8 mouse cellular contexts compared by ENCODE assay signal in genomic region chr4:40843726-40844125, GRCm38 (mm10). TPM values are rescaled to one million over a fixed set of nuclear protein-coding genes. Genes with fewer than 3 reads are reported as not detected.
DNase-seq lines count a peak whose midpoint lies in the region; ATAC-seq and TF ChIP-seq lines count a peak whose summit lies in the region.

No protein-coding gene starts in this region.

- no peak for ATAC-seq in embryonic facial prominence, embryonic 12.5 days (ENCODE audit: insufficient number of reproducible peaks, insufficient read depth, low FRiP score, low TSS enrichment)
- no peak for ATAC-seq in hindbrain, embryonic 12.5 days (ENCODE audit: low FRiP score)
- no peak for ATAC-seq in liver, postnatal 0 days
- no peak for ATAC-seq in granulocyte monocyte progenitor cell, adult 5-6 weeks (replicated peaks; ENCODE audit: poor library complexity, severe bottlenecking)
- ATAC-seq in erythroblast, adult 5-6 weeks (replicated peaks; ENCODE audit: low FRiP score, poor library complexity, severe bottlenecking): no peak

- H3K36me3 ChIP-seq in liver, adult 2 months (ENCODE audit: control insufficient read depth, insufficient read depth, low read length): no peaks in the 10 kb centered on the region
- H3K36me3 ChIP-seq in embryonic facial prominence, embryonic 12.5 days: no peaks in the 10 kb centered on the region
- no peaks in the 10 kb centered on the region for H3K36me3 ChIP-seq in hindbrain, embryonic 12.5 days
- H3K36me3 ChIP-seq in liver, postnatal 0 days (replicated peaks; ENCODE audit: insufficient read depth, low read length): peaks cover 38% of the 10 kb centered on the region

- no peak for TF ChIP-seq CTCF in liver, adult 2 months (IDR thresholded peaks at IDR 0.05; ENCODE audit: low read depth, low read length)
- no peak for TF ChIP-seq CTCF in liver, postnatal 0 days (IDR thresholded peaks at IDR 0.05; ENCODE audit: low read depth)

- no peak overlapping the region for H3K4me3 ChIP-seq in liver, adult 2 months (ENCODE audit: insufficient read depth, low read depth, low read length)
- no peak overlapping the region for H3K4me3 ChIP-seq in embryonic facial prominence, embryonic 12.5 days
- H3K4me3 ChIP-seq in hindbrain, embryonic 12.5 days: no peak overlapping the region
- H3K4me3 ChIP-seq in liver, postnatal 0 days (ENCODE audit: low read depth, low read length): no peak overlapping the region

- peaks cover 48% of the 10 kb centered on the region for H3K4me1 ChIP-seq in liver, adult 2 months (ENCODE audit: control insufficient read depth, insufficient read depth, low read length)
- H3K4me1 ChIP-seq in embryonic facial prominence, embryonic 12.5 days: peaks cover 24% of the 10 kb centered on the region
- H3K4me1 ChIP-seq in hindbrain, embryonic 12.5 days: peaks cover 19% of the 10 kb centered on the region
- H3K4me1 ChIP-seq in liver, postnatal 0 days (ENCODE audit: insufficient read depth): peaks cover 80% of the 10 kb centered on the region

- H3K79me2 ChIP-seq in liver, adult 2 months (ENCODE audit: control insufficient read depth, insufficient read depth, low read length): peaks cover 53% of the 10 kb centered on the region

- TF ChIP-seq EP300 in liver, postnatal 0 days (IDR thresholded peaks at IDR 0.05; ENCODE audit: low read depth): no peak

- H3K4me2 ChIP-seq in embryonic facial prominence, embryonic 12.5 days (replicated peaks): no peak overlapping the region
- no peak overlapping the region for H3K4me2 ChIP-seq in hindbrain, embryonic 12.5 days (replicated peaks)
- H3K4me2 ChIP-seq in liver, postnatal 0 days (ENCODE audit: low read depth, low read length): peak overlapping the region; percentile 78

- DNase-seq in liver, adult 2 months (ENCODE audit: extremely low read depth, low read depth, low spot score): no peak
- DNase-seq in liver (no peak), MN1 (ENCODE audit: low spot score) (no peak)
- DNase-seq in liver, postnatal 0 days: no peak

- TF ChIP-seq POLR2A in liver, adult 2 months (IDR thresholded peaks at IDR 0.05; ENCODE audit: extremely low read depth, insufficient read depth, low read length): no peak

- H3K27me3 ChIP-seq in liver, adult 2 months (ENCODE audit: control insufficient read depth, insufficient read depth, low read length): no peaks in the 10 kb centered on the region
- H3K27me3 ChIP-seq in embryonic facial prominence, embryonic 12.5 days: no peaks in the 10 kb centered on the region
- no peaks in the 10 kb centered on the region for H3K27me3 ChIP-seq in hindbrain, embryonic 12.5 days
- H3K27me3 ChIP-seq in liver, postnatal 0 days (ENCODE audit: insufficient read depth, low read length): no peaks in the 10 kb centered on the region

- H3K9ac ChIP-seq in liver, adult 2 months (ENCODE audit: low read depth, low read length): no peak overlapping the region
- H3K9ac ChIP-seq in embryonic facial prominence, embryonic 12.5 days: no peak overlapping the region
- H3K9ac ChIP-seq in hindbrain, embryonic 12.5 days: no peak overlapping the region
- peak overlapping the region; percentile 21 for H3K9ac ChIP-seq in liver, postnatal 0 days (replicated peaks)

- no peaks in the 10 kb centered on the region for H3K9me3 ChIP-seq in embryonic facial prominence, embryonic 12.5 days
- H3K9me3 ChIP-seq in hindbrain, embryonic 12.5 days (replicated peaks): no peaks in the 10 kb centered on the region
- no peaks in the 10 kb centered on the region for H3K9me3 ChIP-seq in liver, postnatal 0 days (ENCODE audit: low read length)

- 49% methylated on average over 8 of the region's 8 CpGs for WGBS in liver, adult 2 months
- 72% methylated on average over 8 of the region's 8 CpGs for WGBS in embryonic facial prominence, embryonic 12.5 days
- WGBS in hindbrain, embryonic 12.5 days: 70% methylated on average over 8 of the region's 8 CpGs
- WGBS in liver, postnatal 0 days (ENCODE audit: insufficient replicate concordance): 67% methylated on average over 8 of the region's 8 CpGs

- peak overlapping the region; percentile 24 for H3K27ac ChIP-seq in liver, adult 2 months (replicated peaks; ENCODE audit: insufficient read depth, low read depth, low read length)
- H3K27ac ChIP-seq in embryonic facial prominence, embryonic 12.5 days: peak overlapping the region; percentile 76
- H3K27ac ChIP-seq in hindbrain, embryonic 12.5 days: peak overlapping the region; percentile 68; the same call in 1 of the 2 replicates
- H3K27ac ChIP-seq in liver, postnatal 0 days (ENCODE audit: low read depth): peak overlapping the region; percentile 98

RNA-seq across cellular contexts. Expression of gene B4galt1, which starts 10.1 kb away (rescaled TPM):
- total RNA-seq in liver, adult 2 months (2014; rRNA removed): 11.0 and 13.8 TPM in 2 replicates
- polyA plus RNA-seq in liver, adult 2 months (2012; rRNA removed): 20.7 and 28.1 TPM in 2 replicates
- 34.4 and 37.9 TPM in 2 replicates for polyA plus RNA-seq in embryonic facial prominence, embryonic 12.5 days (2016; fragmentation: Nextera tagmentation; extraction: Ambion mirVana)
- 20.3 and 21.5 TPM in 2 replicates for polyA plus RNA-seq in hindbrain, embryonic 12.5 days (2016; fragmentation: Nextera tagmentation; extraction: Ambion mirVana)
- polyA plus RNA-seq in liver, postnatal 0 days (2015; fragmentation: Nextera tagmentation; extraction: Ambion mirVana): 26.4 and 30.2 TPM in 2 replicates
- total RNA-seq in granulocyte monocyte progenitor cell, adult 5-6 weeks (2014; fragmentation: Nextera tagmentation): 74.8 and 78.1 TPM in 2 replicates
- 45.0 and 45.5 TPM in 2 replicates for total RNA-seq in granulocyte monocyte progenitor cell, adult 5-6 weeks (2017)
- total RNA-seq in erythroblast, adult 5-6 weeks (2015; ENCODE audit: low replicate concordance): 34.5 and 42.3 TPM in 2 replicates
- total RNA-seq in erythroblast, adult 5-6 weeks (2017; ENCODE audit: low replicate concordance): 29.7 and 31.4 TPM in 2 replicates

Comparison
In these comparisons a context has a peak if more than half of its experiments do, and no peak if none do; other contexts are left out.
1. H3K27ac ChIP-seq: peak in every context shown above with its lines; median percentile 98 in liver, postnatal 0 days; 76 in embryonic facial prominence, embryonic 12.5 days; 68 in hindbrain, embryonic 12.5 days; 24 in liver, adult 2 months.